Mouse (Mus musculus) heart, embryonic 14.5 days (tissue): ENCODE data around the gene Dnajc22. TPM values are rescaled to one million over a fixed set of nuclear protein-coding genes. Genes with fewer than 3 reads are reported as not detected.

Experiments used
- microRNA-seq: library from miRNA; unstranded; fragments of <30 nt; microRNA quantifications from one replicate; pipeline ENCODE4, GENCODE M21; 2016
- polyA plus RNA-seq: library from polyadenylated mRNA; unstranded; fragments of >200 nt; fragmentation: Nextera tagmentation; extraction: Ambion mirVana; gene quantifications from 2 replicates; pipeline ENCODE4 v1.2.1, GENCODE M21; 2014

The Dnajc22 gene
- polyA plus RNA-seq, 1 experiment from 2014 or later = 1.3 TPM

Small RNA genes lying within 50 kb of the gene (microRNA-seq; reads per million reads assigned to microRNA genes)
- 1.7 reads per million for gene Mir6960

Other genes with a start within 250 kb of the Dnajc22 start
- gene Kmt2d, start 222.0 kb upstream of the Dnajc22 start, polyA plus RNA-seq = 12.7 and 13.0 TPM in 2 replicates
- gene Rhebl1, start 198.6 kb upstream of the Dnajc22 start, polyA plus RNA-seq = 4.0 and 4.9 TPM in 2 replicates
- 0.93 and 1.1 TPM in 2 replicates for gene Dhh, start 194.6 kb upstream of the Dnajc22 start, polyA plus RNA-seq
- 3.5 and 5.7 TPM in 2 replicates for gene Lmbr1l, start 174.9 kb upstream of the Dnajc22 start, polyA plus RNA-seq
- 1,494 and 1,560 TPM in 2 replicates for gene Tuba1b, start 158.6 kb upstream of the Dnajc22 start, polyA plus RNA-seq
- gene Gm49450, start 139.6 kb upstream of the Dnajc22 start, polyA plus RNA-seq = not detected in 2 replicates
- 790 and 917 TPM in 2 replicates for gene Tuba1a, start 139.5 kb upstream of the Dnajc22 start, polyA plus RNA-seq
- 143 and 146 TPM in 2 replicates for gene Tuba1c, start 63.3 kb upstream of the Dnajc22 start, polyA plus RNA-seq
- gene Prph, start 38.0 kb upstream of the Dnajc22 start, polyA plus RNA-seq = 0.36 and 3.2 TPM in 2 replicates
- gene Troap, start 18.6 kb upstream of the Dnajc22 start, polyA plus RNA-seq = 14.8 and 16.5 TPM in 2 replicates
- 0.27 and 0.41 TPM in 2 replicates for gene C1ql4, start 5.4 kb upstream of the Dnajc22 start, polyA plus RNA-seq
- 34.8 and 35.9 TPM in 2 replicates for gene Spats2, start 32.7 kb downstream of the Dnajc22 start, polyA plus RNA-seq
- 0.12 TPM in 1 of 2 replicates, not detected in the other for gene Kcnh3, start 131.7 kb downstream of the Dnajc22 start, polyA plus RNA-seq
- 167 and 173 TPM in 2 replicates for gene Mcrs1, start 158.8 kb downstream of the Dnajc22 start, polyA plus RNA-seq
- 31.2 and 38.0 TPM in 2 replicates for gene Prpf40b, start 201.9 kb downstream of the Dnajc22 start, polyA plus RNA-seq
- 0.36 TPM in 1 of 2 replicates, not detected in the other for gene Fam186b, start 202.7 kb downstream of the Dnajc22 start, polyA plus RNA-seq